Mouse (Mus musculus): ENCODE results near the gene Aldh3b2.

DNA sequence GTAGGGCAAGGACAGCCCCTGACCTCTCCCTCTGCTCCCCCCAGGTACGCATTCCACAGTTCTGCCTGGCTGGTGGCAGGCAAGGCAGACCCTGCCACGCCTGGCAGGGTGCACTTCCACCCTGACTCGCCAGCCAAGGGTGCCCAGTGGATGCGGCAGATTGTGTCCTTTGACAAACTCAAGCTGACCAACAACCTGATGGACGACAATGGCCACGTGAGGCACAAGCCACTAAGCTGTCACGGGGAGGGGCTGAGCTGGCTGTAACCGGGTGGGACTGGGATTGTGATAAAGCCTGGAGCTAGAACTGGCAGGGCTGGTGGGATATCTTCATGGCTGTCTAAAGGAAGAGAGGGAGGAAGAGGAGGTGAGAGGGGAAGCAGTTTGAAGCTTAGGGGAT, 25.1 kb downstream of the Aldh3b2 start:
- TF ChIP-seq CTCF (IDR thresholded peaks at IDR 0.05; ENCODE audit: borderline replicate concordance, insufficient read depth, low read depth, low read length) (no peak), POLR2A (IDR thresholded peaks at IDR 0.05; ENCODE audit: borderline replicate concordance, insufficient read depth, low read length) (no peak)

Measured in cerebellum, adult 2 months (tissue).